Mouse (Mus musculus): Measurements from ENCODE around the gene Erp27. TPM values are rescaled to one million over a fixed set of nuclear protein-coding genes. Genes with fewer than 3 reads are reported as not detected.

The Erp27 gene
- polyA plus RNA-seq, 1 experiment from 2014 or later: 0.34 TPM

DNA sequence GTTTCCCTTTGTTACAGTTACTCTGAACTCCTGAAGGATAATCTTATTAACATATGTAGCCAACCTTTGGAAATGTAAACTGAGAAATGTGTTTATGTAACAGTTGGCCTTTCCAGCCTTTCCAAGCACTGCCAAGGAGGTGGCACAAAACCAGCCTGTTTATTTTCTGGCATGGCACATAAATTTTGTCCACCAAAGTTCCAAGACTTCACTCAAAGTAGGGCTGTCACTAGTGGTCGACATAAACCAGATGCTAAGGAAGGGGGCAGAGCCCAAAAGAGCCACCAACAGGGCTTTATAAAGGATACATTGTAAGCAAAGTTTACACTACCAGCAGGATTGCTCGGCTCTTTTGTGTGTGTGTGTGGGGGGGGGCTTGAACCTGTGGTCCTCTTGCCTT is 4.1 kb downstream of the Erp27 start:
- no peak overlapping the region for H3K27ac ChIP-seq (ENCODE audit: low read depth, low read length)
- H3K9me3 ChIP-seq (ENCODE audit: control insufficient read depth, low read length): no peaks in the 10 kb centered on the region
- H3K4me2 ChIP-seq (replicated peaks; ENCODE audit: low read depth, low read length): no peak overlapping the region
- H3K36me3 ChIP-seq (ENCODE audit: control insufficient read depth, insufficient read depth, low read length): no peaks in the 10 kb centered on the region
- DNase-seq (ENCODE audit: low spot score): no peak
- ATAC-seq (ENCODE audit: low FRiP score): no peak
- H3K9ac ChIP-seq (ENCODE audit: low read depth, low read length): no peak overlapping the region
- no peaks in the 10 kb centered on the region for H3K4me1 ChIP-seq (replicated peaks; ENCODE audit: control insufficient read depth, insufficient read depth, low read length)
- 4% methylated on average over 2 of the region's 2 CpGs for WGBS
- H3K4me3 ChIP-seq (ENCODE audit: low read depth, low read length): no peak overlapping the region
- no peaks in the 10 kb centered on the region for H3K27me3 ChIP-seq (ENCODE audit: control insufficient read depth, insufficient read depth, low read length)

GRCm38 (mm10) chr6:136915721-136916395 is 6.1 kb downstream of the Erp27 start:
- Histone ChIP-seq H3K4me1 (replicated peaks; ENCODE audit: control insufficient read depth, insufficient read depth, low read length) (no peaks in the 10 kb centered on the region), H3K36me3 (ENCODE audit: control insufficient read depth, insufficient read depth, low read length) (no peaks in the 10 kb centered on the region), H3K4me2 (replicated peaks; ENCODE audit: low read depth, low read length) (no peak overlapping the region), H3K27ac (ENCODE audit: low read depth, low read length) (no peak overlapping the region), H3K4me3 (ENCODE audit: low read depth, low read length) (no peak overlapping the region), H3K9ac (ENCODE audit: low read depth, low read length) (no peak overlapping the region), H3K9me3 (ENCODE audit: control insufficient read depth, low read length) (no peaks in the 10 kb centered on the region), H3K27me3 (ENCODE audit: control insufficient read depth, insufficient read depth, low read length) (no peaks in the 10 kb centered on the region)
- WGBS: 86% methylated on average over 8 of the region's 8 CpGs
- DNase-seq (ENCODE audit: low spot score): no peak
- no peak for ATAC-seq (ENCODE audit: low FRiP score)

- no peak for ATAC-seq (ENCODE audit: low FRiP score)
- H3K4me2 ChIP-seq (replicated peaks; ENCODE audit: low read depth, low read length): no peak overlapping the region
- no peaks in the 10 kb centered on the region for H3K36me3 ChIP-seq (ENCODE audit: control insufficient read depth, insufficient read depth, low read length)
- no peak overlapping the region for H3K4me3 ChIP-seq (ENCODE audit: low read depth, low read length)
- H3K27ac ChIP-seq (ENCODE audit: low read depth, low read length): no peak overlapping the region
- DNase-seq (ENCODE audit: low spot score): no peak
- H3K9me3 ChIP-seq (ENCODE audit: control insufficient read depth, low read length): no peaks in the 10 kb centered on the region
- 90% methylated on average over 6 of the region's 6 CpGs for WGBS
- H3K27me3 ChIP-seq (ENCODE audit: control insufficient read depth, insufficient read depth, low read length): no peaks in the 10 kb centered on the region
- H3K4me1 ChIP-seq (replicated peaks; ENCODE audit: control insufficient read depth, insufficient read depth, low read length): no peaks in the 10 kb centered on the region
- no peak overlapping the region for H3K9ac ChIP-seq (ENCODE audit: low read depth, low read length)
Observed at GRCm38 (mm10) chr6:136914234-136914633, 7.7 kb downstream of the Erp27 start.

- WGBS: 18% methylated on average over 18 of the region's 18 CpGs
- H3K27me3 ChIP-seq (ENCODE audit: control insufficient read depth, insufficient read depth, low read length): no peaks in the 10 kb centered on the region
- ATAC-seq (ENCODE audit: low FRiP score): peak; percentile 49
- no peak overlapping the region for H3K9ac ChIP-seq (ENCODE audit: low read depth, low read length)
- H3K4me1 ChIP-seq (replicated peaks; ENCODE audit: control insufficient read depth, insufficient read depth, low read length): no peaks in the 10 kb centered on the region
- H3K4me3 ChIP-seq (ENCODE audit: low read depth, low read length): 0 out of 2 replicates have a peak overlapping the region, but pooled peaks have one; percentile 6
- no peaks in the 10 kb centered on the region for H3K9me3 ChIP-seq (ENCODE audit: control insufficient read depth, low read length)
- H3K4me2 ChIP-seq (replicated peaks; ENCODE audit: low read depth, low read length): peak overlapping the region; percentile 26; the same call in 1 of the 2 replicates
- DNase-seq (ENCODE audit: low spot score): peak; percentile 34
- no peaks in the 10 kb centered on the region for H3K36me3 ChIP-seq (ENCODE audit: control insufficient read depth, insufficient read depth, low read length)
- no peak overlapping the region for H3K27ac ChIP-seq (ENCODE audit: low read depth, low read length)
Observed at GRCm38 (mm10) chr6:136913384-136914126, 8.4 kb downstream of the Erp27 start.

DNA sequence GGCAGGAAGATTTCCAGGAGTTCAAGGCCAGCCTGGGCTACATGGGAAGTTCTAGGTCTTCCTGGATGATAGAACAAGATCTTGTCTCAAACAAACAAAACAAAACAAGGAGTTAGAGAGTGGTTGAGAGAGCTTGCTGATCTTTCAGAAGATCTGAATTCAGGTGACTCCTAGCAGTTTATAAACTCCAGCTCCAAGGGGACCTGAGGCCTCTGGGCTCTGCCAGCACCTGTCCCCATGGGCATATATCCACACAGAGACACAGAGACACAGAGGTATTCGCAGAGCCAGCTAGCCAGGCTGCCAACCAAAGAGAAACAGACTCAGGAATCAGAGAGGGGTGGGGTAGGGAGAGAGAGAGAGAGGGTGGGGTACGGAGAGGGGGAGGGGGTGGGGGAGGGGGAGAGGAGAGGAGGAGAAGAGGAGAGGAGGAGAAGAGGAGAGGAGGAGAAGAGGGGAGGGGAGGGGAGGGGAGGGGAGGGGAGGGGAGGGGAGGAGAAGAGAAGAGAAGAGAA is 9.2 kb downstream of the Erp27 start:
- Histone ChIP-seq H3K9me3 (ENCODE audit: control insufficient read depth, low read length) (no peaks in the 10 kb centered on the region), H3K4me1 (replicated peaks; ENCODE audit: control insufficient read depth, insufficient read depth, low read length) (no peaks in the 10 kb centered on the region), H3K27ac (ENCODE audit: low read depth, low read length) (no peak overlapping the region), H3K4me3 (ENCODE audit: low read depth, low read length) (no peak overlapping the region), H3K9ac (ENCODE audit: low read depth, low read length) (no peak overlapping the region), H3K36me3 (ENCODE audit: control insufficient read depth, insufficient read depth, low read length) (no peaks in the 10 kb centered on the region), H3K27me3 (ENCODE audit: control insufficient read depth, insufficient read depth, low read length) (no peaks in the 10 kb centered on the region), H3K4me2 (replicated peaks; ENCODE audit: low read depth, low read length) (no peak overlapping the region)
- 71% methylated on average over 1 of the region's 2 CpGs for WGBS
- no peak for ATAC-seq (ENCODE audit: low FRiP score)
- no peak for DNase-seq (ENCODE audit: low spot score)

DNA sequence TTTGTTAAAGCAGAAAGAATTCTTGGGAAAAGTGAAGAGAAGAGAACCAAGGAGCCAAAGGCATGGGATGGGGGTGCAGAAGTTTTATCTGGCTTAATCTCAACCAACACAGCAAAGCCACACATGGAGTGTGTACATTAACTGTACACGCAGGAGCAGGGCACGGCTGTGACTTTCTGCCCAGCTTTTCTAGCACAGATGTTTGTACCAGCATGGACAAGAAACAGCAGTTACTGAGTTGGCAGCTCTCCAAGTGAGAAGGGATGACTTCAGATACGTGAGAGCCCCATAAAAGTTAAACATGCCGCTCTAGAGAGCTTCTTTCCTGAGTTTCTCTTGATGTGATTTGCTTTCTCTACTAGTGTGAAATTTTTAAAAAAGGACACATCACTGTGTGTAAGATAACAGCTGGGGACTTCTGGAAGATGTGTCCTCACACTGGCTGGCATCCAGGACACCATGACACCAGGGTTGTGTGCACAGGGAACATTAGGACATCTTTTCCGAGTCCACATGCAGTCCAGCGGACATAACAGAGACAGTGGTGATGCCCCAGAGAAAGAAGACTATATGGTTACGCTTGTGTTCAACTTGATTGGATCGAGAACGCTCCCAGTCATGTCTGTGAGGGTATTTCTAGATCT is 11.6 kb downstream of the Erp27 start:
- H3K9me3 ChIP-seq (ENCODE audit: control insufficient read depth, low read length): no peaks in the 10 kb centered on the region
- DNase-seq (ENCODE audit: low spot score) (no peak), ATAC-seq (ENCODE audit: low FRiP score) (no peak)
- no peaks in the 10 kb centered on the region for H3K36me3 ChIP-seq (ENCODE audit: control insufficient read depth, insufficient read depth, low read length)
- WGBS: 88% methylated on average over 9 of the region's 9 CpGs
- H3K4me1 ChIP-seq (replicated peaks; ENCODE audit: control insufficient read depth, insufficient read depth, low read length): no peaks in the 10 kb centered on the region
- no peak overlapping the region for H3K4me2 ChIP-seq (replicated peaks; ENCODE audit: low read depth, low read length)
- no peaks in the 10 kb centered on the region for H3K27me3 ChIP-seq (ENCODE audit: control insufficient read depth, insufficient read depth, low read length)
- no peak overlapping the region for H3K9ac ChIP-seq (ENCODE audit: low read depth, low read length)
- H3K27ac ChIP-seq (ENCODE audit: low read depth, low read length): no peak overlapping the region
- H3K4me3 ChIP-seq (ENCODE audit: low read depth, low read length): no peak overlapping the region

- Histone ChIP-seq H3K27me3 (ENCODE audit: control insufficient read depth, insufficient read depth, low read length) (no peaks in the 10 kb centered on the region), H3K36me3 (ENCODE audit: control insufficient read depth, insufficient read depth, low read length) (no peaks in the 10 kb centered on the region), H3K9me3 (ENCODE audit: control insufficient read depth, low read length) (no peaks in the 10 kb centered on the region), H3K4me3 (ENCODE audit: low read depth, low read length) (no peak overlapping the region), H3K4me1 (replicated peaks; ENCODE audit: control insufficient read depth, insufficient read depth, low read length) (no peaks in the 10 kb centered on the region), H3K9ac (ENCODE audit: low read depth, low read length) (no peak overlapping the region), H3K4me2 (replicated peaks; ENCODE audit: low read depth, low read length) (no peak overlapping the region), H3K27ac (ENCODE audit: low read depth, low read length) (no peak overlapping the region)
- DNase-seq (ENCODE audit: low spot score): no peak
- 76% methylated on average over 10 of the region's 10 CpGs for WGBS
- ATAC-seq (ENCODE audit: low FRiP score): no peak
Observed at GRCm38 (mm10) chr6:136906937-136907293, 15.1 kb downstream of the Erp27 start.

DNA sequence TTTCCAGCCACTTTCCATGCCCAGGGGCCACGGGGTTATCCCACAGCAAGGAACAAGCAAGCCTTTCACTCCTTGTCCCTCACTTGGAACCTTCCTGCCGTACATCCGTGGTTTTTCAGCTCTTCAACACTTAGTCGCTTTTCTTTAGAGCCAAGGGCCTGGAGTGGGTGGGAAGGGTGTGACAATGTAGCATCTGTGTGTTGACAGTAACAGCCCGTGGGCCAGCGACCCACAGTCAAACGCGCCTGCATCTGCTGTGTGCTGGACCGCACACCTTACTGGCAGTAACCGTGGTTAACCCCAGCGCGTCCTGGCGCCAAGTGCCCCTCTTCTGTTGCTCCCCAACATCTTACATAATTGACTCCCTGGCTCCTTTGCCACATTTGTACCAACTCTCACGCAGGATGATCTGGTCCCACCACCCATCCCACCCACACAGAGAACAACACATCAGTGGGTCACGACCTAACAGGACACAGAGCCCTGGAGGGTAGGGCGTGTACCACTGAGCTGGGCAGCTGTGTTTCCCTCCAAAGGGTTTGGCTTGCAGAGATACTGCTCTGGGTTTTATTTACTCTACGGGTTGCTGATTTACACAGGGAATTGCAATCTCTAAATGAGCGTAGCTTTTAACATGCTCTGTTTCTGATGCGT is 15.6 kb downstream of the Erp27 start:
- Histone ChIP-seq H3K4me1 (replicated peaks; ENCODE audit: control insufficient read depth, insufficient read depth, low read length) (no peaks in the 10 kb centered on the region), H3K36me3 (ENCODE audit: control insufficient read depth, insufficient read depth, low read length) (no peaks in the 10 kb centered on the region), H3K27ac (ENCODE audit: low read depth, low read length) (no peak overlapping the region), H3K4me2 (replicated peaks; ENCODE audit: low read depth, low read length) (no peak overlapping the region), H3K9ac (ENCODE audit: low read depth, low read length) (no peak overlapping the region), H3K4me3 (ENCODE audit: low read depth, low read length) (no peak overlapping the region), H3K27me3 (ENCODE audit: control insufficient read depth, insufficient read depth, low read length) (no peaks in the 10 kb centered on the region), H3K9me3 (ENCODE audit: control insufficient read depth, low read length) (no peaks in the 10 kb centered on the region)
- WGBS: 81% methylated on average over 19 of the region's 19 CpGs
- ATAC-seq (ENCODE audit: low FRiP score) (no peak), DNase-seq (ENCODE audit: low spot score) (no peak)

Measured in hindbrain, embryonic 11.5 days (tissue).